Mouse (Mus musculus): Measurements from ENCODE around the gene Krtap12-1.

GRCm38 (mm10) chr10:77671519-77671918 is 48.9 kb upstream of the Krtap12-1 start:
- TF ChIP-seq CTCF (IDR thresholded peaks at IDR 0.05; ENCODE audit: borderline replicate concordance, insufficient read depth, low read length): no peak
- no peak for TF ChIP-seq POLR2A (IDR thresholded peaks at IDR 0.05; ENCODE audit: low read depth, low read length)

Measured in embryonic fibroblast, embryonic 13.5 days (primary cell).